Mouse (Mus musculus) heart, embryonic 11.5 days (tissue): ENCODE measurements around the gene Vgf. TPM values are rescaled to one million over a fixed set of nuclear protein-coding genes. Genes with fewer than 3 reads are reported as not detected.

Source experiments
- ATAC-seq: fragments of 200-750 bp; cut with Nextera tagmentation; replicated peaks from 2 replicates; pipeline ENCODE4 v1.8.0; 2017; ENCODE audit warnings: moderate library complexity; ENCODE audit not compliant: insufficient number of reproducible peaks, low FRiP score, low TSS enrichment
- H3K27ac ChIP-seq: fragments of 300-500 bp; sonication (generic); 2 replicates; pipeline ENCODE4 v1.5.1; 2014; ENCODE audit warnings: mild to moderate bottlenecking, low read depth, low read length
- H3K27me3 ChIP-seq: fragments of 300-500 bp; sonication (generic); 2 replicates; pipeline ENCODE4 v1.6.1; 2014; ENCODE audit warnings: mild to moderate bottlenecking, low read length, mixed read lengths; ENCODE audit not compliant: control insufficient read depth, insufficient read depth
- H3K36me3 ChIP-seq: fragments of 300-500 bp; sonication (generic); 2 replicates; pipeline ENCODE4 v1.6.1; 2014; ENCODE audit warnings: mild to moderate bottlenecking, low read length, moderate library complexity, mixed read lengths; ENCODE audit not compliant: control insufficient read depth, insufficient read depth
- H3K4me1 ChIP-seq: fragments of 300-500 bp; sonication (generic); 2 replicates; pipeline ENCODE4 v1.6.1; 2014; ENCODE audit warnings: low read length; ENCODE audit not compliant: control insufficient read depth, insufficient read depth
- H3K4me2 ChIP-seq: fragments of 300-500 bp; sonication (generic); 2 replicates; pipeline ENCODE4 v1.6.1; 2014; ENCODE audit warnings: mild to moderate bottlenecking, moderate library complexity
- H3K4me3 ChIP-seq: fragments of 300-500 bp; sonication (generic); 2 replicates; pipeline ENCODE4 v1.5.1; 2014; ENCODE audit warnings: low read depth, low read length
- H3K9ac ChIP-seq: fragments of 300-500 bp; sonication (generic); 2 replicates; pipeline ENCODE4 v1.6.1; 2014; ENCODE audit warnings: mild to moderate bottlenecking, low read depth, low read length, moderate library complexity
- H3K9me3 ChIP-seq: fragments of 300-500 bp; sonication (generic); replicated peaks from 2 replicates; pipeline ENCODE4 v1.6.1; 2016; ENCODE audit warnings: low read length; ENCODE audit not compliant: control insufficient read depth
- WGBS: fragments of 180-500 bp; shearing (Covaris S2); extraction: QIAGEN DNeasy Blood & Tissue Kit; methylation state at CpG from one replicate; pipeline ENCODE4 v1.1.7; 2014; ENCODE audit not compliant: insufficient replicate concordance; 5-methylcytosine and 5-hydroxymethylcytosine counted together
- polyA plus RNA-seq: library from polyadenylated mRNA; unstranded; fragments of >200 nt; fragmentation: Nextera tagmentation; extraction: Ambion mirVana; gene quantifications from 2 replicates; pipeline ENCODE4 v1.2.1, GENCODE M21; 2014

The Vgf gene
- polyA plus RNA-seq, 1 experiment from 2014 or later: 0.20 TPM

GRCm38 (mm10) chr5:137024318-137024717 is 1.9 kb upstream of the Vgf start:
- WGBS: 50% methylated on average over 3 of the region's 3 CpGs
- no peaks in the 10 kb centered on the region for H3K9me3 ChIP-seq
- 0 out of 2 replicates have a peak, but pooled peaks cover 2% of the 10 kb centered on the region for H3K4me1 ChIP-seq
- H3K36me3 ChIP-seq: no peaks in the 10 kb centered on the region
- H3K4me2 ChIP-seq: no peak overlapping the region
- ATAC-seq: no peak
- no peak overlapping the region for H3K9ac ChIP-seq
- peaks cover 51% of the 10 kb centered on the region for H3K27me3 ChIP-seq
- no peak overlapping the region for H3K27ac ChIP-seq
- H3K4me3 ChIP-seq: no peak overlapping the region

GRCm38 (mm10) chr5:137025132-137025531 is 1.1 kb upstream of the Vgf start:
- no peak for ATAC-seq
- Histone ChIP-seq H3K27me3 (peaks cover 57% of the 10 kb centered on the region), H3K4me2 (no peak overlapping the region), H3K27ac (no peak overlapping the region), H3K9me3 (no peaks in the 10 kb centered on the region), H3K36me3 (no peaks in the 10 kb centered on the region), H3K9ac (no peak overlapping the region), H3K4me1 (0 out of 2 replicates have a peak, but pooled peaks cover 6% of the 10 kb centered on the region), H3K4me3 (no peak overlapping the region; the same call in 1 of the 2 replicates)
- under 1% methylated on average over 23 of the region's 23 CpGs for WGBS

- H3K36me3 ChIP-seq: no peaks in the 10 kb centered on the region
- H3K4me2 ChIP-seq: peak overlapping the region; percentile 71; the same call in 1 of the 2 replicates
- ATAC-seq: no peak
- H3K27me3 ChIP-seq: peaks cover 80% of the 10 kb centered on the region
- 3% methylated on average over 29 of the region's 29 CpGs for WGBS
- H3K9me3 ChIP-seq: no peaks in the 10 kb centered on the region
- no peak overlapping the region for H3K27ac ChIP-seq
- no peak overlapping the region for H3K9ac ChIP-seq
- peaks cover 22% of the 10 kb centered on the region for H3K4me1 ChIP-seq
- H3K4me3 ChIP-seq: 0 out of 2 replicates have a peak overlapping the region, but pooled peaks have one; percentile 9
Observed at GRCm38 (mm10) chr5:137028561-137029272, 2.5 kb downstream of the Vgf start.

GRCm38 (mm10) chr5:137029273-137029585 is 3.0 kb downstream of the Vgf start:
- no peak for ATAC-seq
- Histone ChIP-seq H3K4me3 (peak overlapping the region; percentile 9; the same call in 1 of the 2 replicates), H3K27ac (no peak overlapping the region), H3K36me3 (no peaks in the 10 kb centered on the region), H3K4me1 (peaks cover 22% of the 10 kb centered on the region), H3K9ac (no peak overlapping the region), H3K9me3 (no peaks in the 10 kb centered on the region), H3K4me2 (peak overlapping the region; percentile 71), H3K27me3 (peaks cover 75% of the 10 kb centered on the region)
- WGBS: 2% methylated on average over 8 of the region's 8 CpGs

GRCm38 (mm10) chr5:137029643-137030415 is 3.6 kb downstream of the Vgf start:
- Histone ChIP-seq H3K9me3 (no peaks in the 10 kb centered on the region), H3K27ac (no peak overlapping the region), H3K36me3 (no peaks in the 10 kb centered on the region), H3K27me3 (peaks cover 69% of the 10 kb centered on the region), H3K4me1 (peaks cover 22% of the 10 kb centered on the region), H3K4me3 (peak overlapping the region; percentile 35), H3K4me2 (peak overlapping the region; percentile 71), H3K9ac (no peak overlapping the region)
- 1% methylated on average over 52 of the region's 52 CpGs for WGBS
- ATAC-seq: peak; percentile 60

GRCm38 (mm10) chr5:137030416-137030810 is 4.2 kb downstream of the Vgf start:
- peaks cover 22% of the 10 kb centered on the region for H3K4me1 ChIP-seq
- H3K36me3 ChIP-seq: no peaks in the 10 kb centered on the region
- WGBS: 12% methylated on average over 22 of the region's 22 CpGs
- no peak overlapping the region for H3K27ac ChIP-seq
- H3K4me3 ChIP-seq: no peak overlapping the region
- H3K27me3 ChIP-seq: peaks cover 63% of the 10 kb centered on the region
- H3K9ac ChIP-seq: no peak overlapping the region
- H3K9me3 ChIP-seq: no peaks in the 10 kb centered on the region
- no peak for ATAC-seq
- peak overlapping the region; percentile 71 for H3K4me2 ChIP-seq

GRCm38 (mm10) chr5:137031076-137032032 is 5.2 kb downstream of the Vgf start:
- Histone ChIP-seq H3K9ac (no peak overlapping the region), H3K9me3 (no peaks in the 10 kb centered on the region), H3K36me3 (no peaks in the 10 kb centered on the region), H3K27ac (no peak overlapping the region), H3K4me2 (peak overlapping the region; percentile 99), H3K4me1 (peaks cover 22% of the 10 kb centered on the region), H3K27me3 (peaks cover 55% of the 10 kb centered on the region), H3K4me3 (peak overlapping the region; percentile 53)
- no peak for ATAC-seq
- 2% methylated on average over 78 of the region's 78 CpGs for WGBS

- H3K9me3 ChIP-seq: no peaks in the 10 kb centered on the region
- no peak overlapping the region for H3K9ac ChIP-seq
- H3K27me3 ChIP-seq: peaks cover 49% of the 10 kb centered on the region
- H3K27ac ChIP-seq: no peak overlapping the region
- H3K36me3 ChIP-seq: no peaks in the 10 kb centered on the region; the same call in 1 of the 2 replicates
- peak overlapping the region; percentile 53 for H3K4me3 ChIP-seq
- under 1% methylated on average over 31 of the region's 33 CpGs for WGBS
- no peak for ATAC-seq
- H3K4me2 ChIP-seq: peak overlapping the region; percentile 99
- H3K4me1 ChIP-seq: peaks cover 22% of the 10 kb centered on the region
Observed at GRCm38 (mm10) chr5:137032033-137032421, 5.8 kb downstream of the Vgf start.
